Comparison of ENCODE assay signal across 29 mouse cellular contexts in the genomic region with DNA sequence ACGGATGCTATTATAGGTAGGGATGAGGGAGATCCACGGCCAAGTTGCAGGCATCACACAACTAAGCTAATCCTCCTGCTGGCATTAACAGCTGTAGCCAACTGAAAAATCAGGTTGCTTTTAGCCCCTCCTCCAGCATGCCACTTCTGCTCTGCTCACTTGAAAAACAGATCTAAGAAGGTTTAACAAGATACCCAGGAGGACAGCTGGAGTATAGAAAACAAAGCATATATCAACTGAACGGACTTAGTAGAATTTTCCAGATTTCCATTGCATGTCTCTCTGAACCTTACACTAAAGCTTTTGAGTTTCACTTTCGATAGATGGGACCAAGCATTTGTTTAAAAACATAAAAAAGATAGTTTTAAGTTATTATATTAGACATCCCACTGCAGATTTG.
A peak's percentile ranks its signal among the peaks of the same experiment; 100 is the strongest.
DNase-seq lines count a peak whose midpoint lies in the region; ATAC-seq lines count a peak whose summit lies in the region.
"Had no signal": no experiment of that assay in that cellular context is flagged by ENCODE, and none has a peak within 500 bp of the region (broad histone marks: within the 10 kb centered on the region; RNA-seq: fewer than 3 reads in every experiment).

No protein-coding gene starts in this region.

- WGBS in midbrain, embryonic 11.5 days = 80% methylated on average over 4 of the region's 4 CpGs
- 83% methylated on average over 4 of the region's 4 CpGs for WGBS in midbrain, embryonic 10.5 days

- no peaks in the 10 kb centered on the region for H3K9me3 ChIP-seq in midbrain, embryonic 11.5 days (ENCODE audit: control insufficient read depth, low read length)
- no peaks in the 10 kb centered on the region for H3K9me3 ChIP-seq in midbrain, embryonic 10.5 days (replicated peaks)
- H3K9me3 ChIP-seq: embryonic facial prominence, embryonic 13.5 days; heart, embryonic 13.5 days; hindbrain, embryonic 15.5 days; midbrain, embryonic 12.5 days; neural tube, embryonic 12.5 days had no signal

- H3K36me3 ChIP-seq in midbrain, embryonic 11.5 days (ENCODE audit: control insufficient read depth, insufficient read depth, low read length) = no peaks in the 10 kb centered on the region
- H3K36me3 ChIP-seq in midbrain, embryonic 10.5 days = no peaks in the 10 kb centered on the region
- H3K36me3 ChIP-seq: embryonic facial prominence, embryonic 13.5 days; heart, embryonic 13.5 days; hindbrain, embryonic 15.5 days; midbrain, embryonic 12.5 days; neural tube, embryonic 12.5 days had no signal

- no peak overlapping the region for H3K4me2 ChIP-seq in midbrain, embryonic 11.5 days
- H3K4me2 ChIP-seq: embryonic facial prominence, embryonic 13.5 days; heart, embryonic 13.5 days; hindbrain, embryonic 15.5 days; midbrain, embryonic 12.5 days; neural tube, embryonic 12.5 days had no signal

- no peak for ATAC-seq in midbrain, embryonic 11.5 days (ENCODE audit: low FRiP score)
- ATAC-seq in CD4-positive, CD25-positive, alpha-beta regulatory T cell, adult 4 months = peak; percentile 27
- peak; percentile 32 for ATAC-seq in inflammation-experienced regulatory T-cells, adult 6 months
- no peak for ATAC-seq in cerebellum, adult (ENCODE audit: insufficient number of reproducible peaks, low FRiP score, low TSS enrichment)
- ATAC-seq: forebrain, embryonic 16.5 days had no signal

- peak; percentile 67 for DNase-seq in midbrain, embryonic 11.5 days (ENCODE audit: low spot score, missing footprints)
- no peak for DNase-seq in midbrain, embryonic 10.5 days (ENCODE audit: low spot score)
- DNase-seq in right cerebral cortex, adult 2 months (ENCODE audit: low spot score in 2 of 2) = no peak
- no peak for DNase-seq in right cerebral cortex, postnatal 14 days
- DNase-seq: adrenal gland, postnatal 14 days; cerebellum, adult 11-12 months; cerebellum, adult 9-11 months; embryo, embryonic 11 days; heart, postnatal 10 days; kidney, adult 2 months; kidney, postnatal 4 days; liver; lung, adult 2 months; lung, postnatal 10 days; right cerebral cortex, postnatal 25 days; thymus, postnatal 14 days had no signal

- H3K4me3 ChIP-seq in midbrain, embryonic 11.5 days (ENCODE audit: low read depth, low read length) = no peak overlapping the region
- H3K4me3 ChIP-seq in midbrain, embryonic 10.5 days = no peak overlapping the region
- H3K4me3 ChIP-seq: embryonic facial prominence, embryonic 13.5 days; erythroblast, embryonic 14.5 days; heart, embryonic 13.5 days; hindbrain, embryonic 15.5 days; midbrain, embryonic 12.5 days; myocyte; neural tube, embryonic 12.5 days had no signal

- H3K27me3 ChIP-seq in midbrain, embryonic 11.5 days (ENCODE audit: control insufficient read depth, insufficient read depth, low read length) = no peaks in the 10 kb centered on the region
- H3K27me3 ChIP-seq in midbrain, embryonic 10.5 days (ENCODE audit: low read depth, poor library complexity, severe bottlenecking) = no peaks in the 10 kb centered on the region
- H3K27me3 ChIP-seq: embryonic facial prominence, embryonic 13.5 days; heart, embryonic 13.5 days; hindbrain, embryonic 15.5 days; midbrain, embryonic 12.5 days; neural tube, embryonic 12.5 days had no signal

- H3K27ac ChIP-seq in midbrain, embryonic 11.5 days (ENCODE audit: low read depth, low read length) = no peak overlapping the region
- H3K27ac ChIP-seq in midbrain, embryonic 10.5 days (replicated peaks) = no peak overlapping the region
- H3K27ac ChIP-seq: embryonic facial prominence, embryonic 13.5 days; heart, embryonic 13.5 days; hindbrain, embryonic 15.5 days; kidney, postnatal 0 days; liver, embryonic 14.5 days; midbrain, embryonic 12.5 days; neural tube, embryonic 12.5 days had no signal

- H3K9ac ChIP-seq in midbrain, embryonic 11.5 days (ENCODE audit: low read length) = no peak overlapping the region
- H3K9ac ChIP-seq: embryonic facial prominence, embryonic 13.5 days; heart, embryonic 13.5 days; hindbrain, embryonic 15.5 days; liver, embryonic 14.5 days; midbrain, embryonic 12.5 days; neural tube, embryonic 12.5 days had no signal

- H3K4me1 ChIP-seq in midbrain, embryonic 11.5 days (ENCODE audit: control insufficient read depth, insufficient read depth, low read length) = no peaks in the 10 kb centered on the region
- peaks cover 8% of the 10 kb centered on the region for H3K4me1 ChIP-seq in midbrain, embryonic 10.5 days
- H3K4me1 ChIP-seq: embryonic facial prominence, embryonic 13.5 days; hindbrain, embryonic 15.5 days; midbrain, embryonic 12.5 days; neural tube, embryonic 12.5 days had no signal

Comparison
In these comparisons a context has a peak if more than half of its experiments do, and no peak if none do; other contexts are left out.
1. ATAC-seq: peak in CD4-positive, CD25-positive, alpha-beta regulatory T cell, adult 4 months (single experiment) and inflammation-experienced regulatory T-cells, adult 6 months (single experiment); none in midbrain, embryonic 11.5 days (single experiment) and cerebellum, adult (single experiment).